Mouse (Mus musculus) cortical plate, adult 2 months (tissue): Measurements from ENCODE around the gene Ttll1. TPM values are rescaled to one million over a fixed set of nuclear protein-coding genes. Genes with fewer than 3 reads are reported as not detected.

Experiments used
- H3K27ac ChIP-seq: fragments of 200-500 bp; 2 replicates; pipeline ENCODE4 v1.5.1; 2012; ENCODE audit warnings: low read length, control low read depth, inconsistent platforms; ENCODE audit not compliant: insufficient read depth
- H3K4me1 ChIP-seq: fragments of 200-500 bp; 2 replicates; pipeline ENCODE4 v1.6.1; 2011; ENCODE audit warnings: low read length; ENCODE audit not compliant: control insufficient read depth, insufficient read depth
- H3K4me3 ChIP-seq: fragments of 200-500 bp; 2 replicates; pipeline ENCODE4 v1.5.1; 2011; ENCODE audit warnings: mild to moderate bottlenecking, low read length, control low read depth; ENCODE audit not compliant: insufficient read depth
- CTCF ChIP-seq: fragments of 200-500 bp; IDR thresholded peaks from 2 replicates; pipeline ENCODE4 v1.5.1; 2011; ENCODE audit warnings: mild to moderate bottlenecking, control low read depth, low read length; ENCODE audit not compliant: insufficient read depth; ENCODE audit errors: extremely low read depth
- POLR2A ChIP-seq: fragments of 200-500 bp; IDR thresholded peaks from 2 replicates; pipeline ENCODE4 v1.6.1; 2011; ENCODE audit warnings: mild to moderate bottlenecking, low read length, control low read depth; ENCODE audit not compliant: insufficient read depth; ENCODE audit errors: extremely low read depth
- polyA plus RNA-seq: library from polyadenylated mRNA; depleted of rRNA; stranded (reverse); fragments of >200 nt; gene quantifications from 2 replicates; pipeline ENCODE4 v1.2.3, GENCODE M21; 2012; rRNA removed

Gene Ttll1
- polyA plus RNA-seq, 1 experiment = 50.1 TPM

GRCm38 (mm10) chr15:83447791-83448544 is 62.7 kb downstream of the Ttll1 start:
- Histone ChIP-seq H3K27ac (no peak overlapping the region), H3K4me1 (peaks cover 19% of the 10 kb centered on the region), H3K4me3 (no peak overlapping the region)

GRCm38 (mm10) chr15:83445908-83446307 is 64.8 kb downstream of the Ttll1 start:
- peaks cover 8% of the 10 kb centered on the region for H3K4me1 ChIP-seq
- no peak overlapping the region for H3K4me3 ChIP-seq
- TF ChIP-seq CTCF = no peak
- TF ChIP-seq POLR2A = no peak
- H3K27ac ChIP-seq = no peak overlapping the region

More at GRCm38 (mm10) chr15:83447791-83448544, 62.7 kb downstream of the Ttll1 start:
- TF ChIP-seq POLR2A (no peak), CTCF (no peak)

- Histone ChIP-seq H3K4me1 (peaks cover 8% of the 10 kb centered on the region), H3K27ac (no peak overlapping the region), H3K4me3 (no peak overlapping the region)
- TF ChIP-seq CTCF (no peak), POLR2A (no peak)
Measured at GRCm38 (mm10) chr15:83445383-83445782, 65.3 kb downstream of the Ttll1 start.

GRCm38 (mm10) chr15:83444425-83444824 is 66.3 kb downstream of the Ttll1 start:
- Histone ChIP-seq H3K4me1 (peaks cover 8% of the 10 kb centered on the region), H3K27ac (no peak overlapping the region), H3K4me3 (no peak overlapping the region)
- TF ChIP-seq CTCF (no peak), POLR2A (no peak)

DNA sequence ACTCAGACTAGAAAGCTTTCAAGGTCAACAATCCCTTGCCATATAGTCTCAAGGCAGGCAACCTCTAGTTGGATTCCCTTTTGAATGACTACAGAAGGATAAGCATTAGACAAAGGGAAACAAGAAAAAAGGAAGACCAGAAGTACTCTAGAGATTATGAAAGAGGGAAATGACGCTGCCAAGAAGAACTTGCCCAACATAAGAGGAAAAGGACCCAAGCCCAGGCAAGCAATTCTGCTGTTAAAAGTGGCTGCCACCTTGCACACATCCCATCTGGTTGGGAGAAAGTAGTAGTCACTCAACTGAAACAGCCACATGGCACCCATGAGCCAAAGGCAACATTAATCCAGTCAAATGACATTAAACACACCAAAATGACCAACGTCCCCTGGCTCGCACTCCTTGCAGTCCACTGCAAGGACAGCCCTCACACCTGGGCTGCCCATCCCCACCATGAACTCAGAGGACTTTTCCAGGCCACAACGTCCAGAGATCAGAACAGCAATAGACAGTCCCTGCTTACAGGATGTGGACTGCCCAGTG is 68.1 kb downstream of the Ttll1 start:
- Histone ChIP-seq H3K4me1 (peaks cover 2% of the 10 kb centered on the region), H3K4me3 (no peak overlapping the region), H3K27ac (no peak overlapping the region)
- TF ChIP-seq POLR2A (no peak), CTCF (no peak)

GRCm38 (mm10) chr15:83440726-83441125 is 70.0 kb downstream of the Ttll1 start:
- TF ChIP-seq POLR2A (no peak), CTCF (no peak)
- peaks cover 1% of the 10 kb centered on the region for H3K4me1 ChIP-seq
- no peak overlapping the region for H3K4me3 ChIP-seq
- no peak overlapping the region for H3K27ac ChIP-seq

- H3K27ac ChIP-seq = no peak overlapping the region
- peaks cover 14% of the 10 kb centered on the region for H3K4me1 ChIP-seq
- no peak overlapping the region for H3K4me3 ChIP-seq
- TF ChIP-seq POLR2A (no peak), CTCF (peak; percentile 18)
Measured at GRCm38 (mm10) chr15:83436541-83436940, 74.2 kb downstream of the Ttll1 start.

DNA sequence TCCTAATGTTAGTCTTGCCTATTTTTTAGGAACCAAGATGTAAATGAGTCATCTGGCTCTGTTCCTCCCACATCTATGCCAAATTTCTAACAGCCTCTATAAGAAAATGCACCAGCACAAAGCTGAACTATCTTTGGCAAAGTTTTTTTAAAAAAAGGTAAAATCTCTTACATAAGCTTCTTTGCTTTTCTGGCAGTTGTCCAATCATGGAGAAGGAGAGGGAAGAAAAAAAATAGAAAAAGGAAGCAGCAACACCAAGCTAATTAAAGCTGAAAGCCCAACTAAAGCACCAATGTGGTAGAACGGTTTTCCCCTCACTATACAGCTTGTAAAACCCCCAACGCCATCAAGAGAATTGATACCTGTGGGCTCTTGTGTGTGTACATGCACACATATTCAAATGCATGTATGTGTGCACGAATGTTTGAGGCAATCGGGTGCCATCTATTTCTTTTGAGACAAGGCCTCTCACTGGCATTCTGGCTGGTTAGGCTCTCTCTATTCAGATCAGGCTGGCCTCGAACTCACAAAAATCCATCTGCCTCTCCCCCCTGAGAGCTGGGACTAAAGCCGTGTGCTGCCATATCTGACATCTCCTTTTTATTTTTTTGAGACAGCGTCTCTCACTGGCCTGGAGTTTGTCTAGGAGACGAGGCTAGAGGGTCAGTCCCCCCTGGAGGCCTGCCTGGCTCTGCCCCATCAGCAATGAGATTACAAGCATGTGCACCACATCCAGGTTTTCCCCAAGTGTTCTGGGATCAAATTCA is 75.2 kb downstream of the Ttll1 start:
- TF ChIP-seq POLR2A (no peak), CTCF (no peak)
- Histone ChIP-seq H3K27ac (peak overlapping the region; percentile 89), H3K4me1 (peaks cover 15% of the 10 kb centered on the region), H3K4me3 (no peak overlapping the region)

DNA sequence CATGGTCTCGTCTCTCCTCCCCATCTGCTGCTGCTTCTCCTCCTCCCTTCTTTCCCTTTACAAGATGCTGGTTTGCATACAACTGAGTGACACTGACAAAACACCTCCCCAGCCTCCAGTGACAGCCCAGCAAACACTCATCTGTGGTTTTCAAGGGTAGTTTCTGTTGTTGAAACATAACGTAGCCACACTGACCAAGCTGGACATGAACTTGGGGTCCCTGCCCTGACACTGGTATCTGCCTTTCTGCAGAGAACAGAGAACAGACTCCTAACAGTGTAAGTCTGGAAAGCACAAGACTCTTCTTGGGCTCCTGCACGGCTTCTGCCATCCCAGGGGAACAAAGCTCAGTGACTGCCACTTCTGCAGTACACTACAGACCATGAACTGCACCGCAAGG is 76.0 kb downstream of the Ttll1 start:
- H3K27ac ChIP-seq = peak overlapping the region; percentile 6; the same call in 1 of the 2 replicates

More for the DNA sequence above, 76.0 kb downstream of the Ttll1 start:
- TF ChIP-seq CTCF = no peak
- no peak for TF ChIP-seq POLR2A
- Histone ChIP-seq H3K4me3 (no peak overlapping the region), H3K4me1 (peaks cover 15% of the 10 kb centered on the region)

Other genes starting within 250 kb of the Ttll1 start
- 24.8 and 24.9 TPM in 2 replicates for gene Arfgap3, start 160.6 kb downstream of the Ttll1 start, polyA plus RNA-seq
- gene Pacsin2, start 46.3 kb downstream of the Ttll1 start, polyA plus RNA-seq = 84.4 and 87.8 TPM in 2 replicates
- gene Bik, start 16.0 kb upstream of the Ttll1 start, polyA plus RNA-seq = 0.28 and 0.31 TPM in 2 replicates
- 10.1 and 11.5 TPM in 2 replicates for gene Tspo, start 52.7 kb upstream of the Ttll1 start, polyA plus RNA-seq
- 26.5 and 32.1 TPM in 2 replicates for gene Mcat, start 52.9 kb upstream of the Ttll1 start, polyA plus RNA-seq
- 12.7 and 13.5 TPM in 2 replicates for gene Ttll12, start 84.3 kb upstream of the Ttll1 start, polyA plus RNA-seq
- 26.7 and 29.2 TPM in 2 replicates for gene Scube1, start 214.1 kb upstream of the Ttll1 start, polyA plus RNA-seq